In genomic region chr5:92982673-92983072, GRCm38 (mm10) we compare ENCODE assay signal across 10 mouse cellular contexts.
A peak's percentile ranks its signal among the peaks of the same experiment; 100 is the strongest.
DNase-seq lines count a peak whose midpoint lies in the region; ATAC-seq and TF ChIP-seq lines count a peak whose summit lies in the region.
"Had no signal": no experiment of that assay in that cellular context is flagged by ENCODE, and none has a peak within 500 bp of the region (broad histone marks: within the 10 kb centered on the region; RNA-seq: fewer than 3 reads in every experiment).

No protein-coding gene starts in this region.

- H3K4me1 ChIP-seq in stomach, postnatal 0 days (replicated peaks; ENCODE audit: control insufficient read depth, insufficient read depth), result no peaks in the 10 kb centered on the region
- H3K4me1 ChIP-seq in midbrain, embryonic 15.5 days, result no peaks in the 10 kb centered on the region
- H3K4me1 ChIP-seq: midbrain, embryonic 13.5 days had no signal

- H3K36me3 ChIP-seq in stomach, postnatal 0 days (ENCODE audit: control insufficient read depth, insufficient read depth, low read length), result no peaks in the 10 kb centered on the region
- no peaks in the 10 kb centered on the region for H3K36me3 ChIP-seq in midbrain, embryonic 15.5 days (replicated peaks)
- H3K36me3 ChIP-seq: midbrain, embryonic 13.5 days had no signal

- no peaks in the 10 kb centered on the region for H3K27me3 ChIP-seq in stomach, postnatal 0 days (ENCODE audit: control insufficient read depth, insufficient read depth, low read length)
- no peaks in the 10 kb centered on the region for H3K27me3 ChIP-seq in midbrain, embryonic 15.5 days (replicated peaks)
- H3K27me3 ChIP-seq: midbrain, embryonic 13.5 days had no signal

- TF ChIP-seq EP300 in stomach, postnatal 0 days (optimal IDR thresholded peaks at IDR 0.05), result no peak

- no peaks in the 10 kb centered on the region for H3K9me3 ChIP-seq in stomach, postnatal 0 days (ENCODE audit: control insufficient read depth, low read length)
- no peaks in the 10 kb centered on the region for H3K9me3 ChIP-seq in midbrain, embryonic 15.5 days

- no peak overlapping the region for H3K4me2 ChIP-seq in stomach, postnatal 0 days (replicated peaks; ENCODE audit: low read depth)
- H3K4me2 ChIP-seq in midbrain, embryonic 15.5 days, result no peak overlapping the region
- H3K4me2 ChIP-seq: midbrain, embryonic 13.5 days had no signal

- H3K9ac ChIP-seq in stomach, postnatal 0 days (ENCODE audit: low read length), result no peak overlapping the region
- no peak overlapping the region for H3K9ac ChIP-seq in midbrain, embryonic 15.5 days
- H3K9ac ChIP-seq: midbrain, embryonic 13.5 days had no signal

- no peak overlapping the region for H3K4me3 ChIP-seq in stomach, postnatal 0 days (ENCODE audit: low read depth, low read length)
- no peak overlapping the region for H3K4me3 ChIP-seq in midbrain, embryonic 15.5 days
- H3K4me3 ChIP-seq: midbrain, embryonic 13.5 days had no signal

- no peak overlapping the region for H3K27ac ChIP-seq in stomach, postnatal 0 days (replicated peaks)
- no peak overlapping the region for H3K27ac ChIP-seq in midbrain, embryonic 15.5 days
- H3K27ac ChIP-seq: midbrain, embryonic 13.5 days had no signal

- peak; percentile 18 to 37 for DNase-seq in adrenal gland, postnatal 36 days
- DNase-seq in adrenal gland, adult 2 months, result no peak
- DNase-seq in kidney, postnatal 10 days, result peak; percentile 42
- no peak for DNase-seq in kidney, adult 11 months
- peak; percentile 19 for DNase-seq in thymus, postnatal 25 days
- DNase-seq in thymus, postnatal 36 days, result no peak
- no peak for DNase-seq in stomach, postnatal 0 days (ENCODE audit: low spot score)
- DNase-seq: adrenal gland, postnatal 25 days had no signal

- ATAC-seq in stomach, postnatal 0 days (ENCODE audit: low FRiP score, low TSS enrichment), result no peak
- ATAC-seq in midbrain, embryonic 15.5 days (replicated peaks), result no peak
- ATAC-seq: midbrain, embryonic 13.5 days had no signal

- TF ChIP-seq CTCF in stomach, postnatal 0 days (IDR thresholded peaks at IDR 0.05; ENCODE audit: low read depth), result peak; percentile 63

Comparison
In these comparisons a context has a peak if more than half of its experiments do, and no peak if none do; other contexts are left out.
1. DNase-seq: peak in adrenal gland, postnatal 36 days (2 of 2), kidney, postnatal 10 days (single experiment) and thymus, postnatal 25 days (single experiment); none in adrenal gland, adult 2 months (single experiment), kidney, adult 11 months (single experiment), thymus, postnatal 36 days (0 of 2) and stomach, postnatal 0 days (single experiment).